Comparison of ENCODE assay signal across 10 mouse cellular contexts in the genomic region with DNA sequence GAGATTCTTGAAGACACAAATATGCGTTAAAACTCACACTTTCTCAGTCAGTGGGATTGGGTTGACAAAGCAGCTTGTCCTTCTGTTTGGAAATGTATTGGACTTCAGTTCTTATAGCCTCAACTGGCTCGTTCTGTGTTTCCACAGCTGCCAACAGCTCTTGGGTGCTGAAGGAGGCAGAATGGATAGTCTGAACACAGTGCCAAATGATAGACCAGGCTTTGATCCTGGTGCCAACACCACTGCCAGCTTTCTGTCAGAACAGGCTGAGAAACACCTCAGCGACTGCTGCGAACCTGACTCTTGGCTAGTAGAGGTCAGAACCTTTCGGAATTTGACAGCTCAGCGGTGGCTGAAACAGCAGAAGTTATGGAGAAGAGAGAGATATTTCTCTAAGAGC.
DNase-seq lines count a peak whose midpoint lies in the region; TF ChIP-seq lines count a peak whose summit lies in the region.
"Had no signal": no experiment of that assay in that cellular context is flagged by ENCODE, and none has a peak within 500 bp of the region (broad histone marks: within the 10 kb centered on the region; RNA-seq: fewer than 3 reads in every experiment).

No protein-coding gene starts in this region.

- no peak for TF ChIP-seq POLR2A in brain, embryonic 14.5 days (IDR thresholded peaks at IDR 0.05; ENCODE audit: borderline replicate concordance, extremely low read depth, insufficient read depth, insufficient read length, poor library complexity, severe bottlenecking)

- intact Hi-C loops in heart, postnatal 36 days (cut with DNase I), result loop anchor here (5.0 kb wide), 1 partner anchor 185 kb away; no protein-coding TSS in a partner anchor

- no peak for TF ChIP-seq CTCF in brain, embryonic 14.5 days (IDR thresholded peaks at IDR 0.05; ENCODE audit: borderline replicate concordance, extremely low read depth, insufficient read depth, insufficient read length)

- DNase-seq in gastrocnemius, postnatal 10 days, result peak; percentile 5
- no peak for DNase-seq in gastrocnemius, adult 8-10 months (ENCODE audit: low spot score in 2 of 2)
- peak; percentile 26 for DNase-seq in brain, embryonic 14.5 days (ENCODE audit: low read depth)
- DNase-seq in heart, adult 9 months (ENCODE audit: low spot score in 2 of 2), result peak; percentile 63 to 80
- DNase-seq in heart, postnatal 36 days, result peak; percentile 57 to 63
- DNase-seq in thymus, postnatal 25 days, result no peak
- no peak for DNase-seq in spleen, postnatal 10 days (ENCODE audit: low spot score in 2 of 2)
- DNase-seq in urinary bladder, postnatal 4 days (ENCODE audit: low spot score in 2 of 2), result no peak
- DNase-seq: cerebellum, postnatal 25 days; kidney, adult 11 months had no signal

Comparison
In these comparisons a context has a peak if more than half of its experiments do, and no peak if none do; other contexts are left out.
1. DNase-seq: peak in gastrocnemius, postnatal 10 days (single experiment), brain, embryonic 14.5 days (single experiment), heart, adult 9 months (2 of 2) and heart, postnatal 36 days (2 of 2); none in gastrocnemius, adult 8-10 months (0 of 2), thymus, postnatal 25 days (single experiment), spleen, postnatal 10 days (0 of 2) and urinary bladder, postnatal 4 days (0 of 2).